Mouse (Mus musculus): ENCODE data around the gene Cd4.

- TF ChIP-seq CTCF (IDR thresholded peaks at IDR 0.05; ENCODE audit: borderline replicate concordance, insufficient read depth, low read depth, low read length) = no peak
- no peak for TF ChIP-seq POLR2A (IDR thresholded peaks at IDR 0.05; ENCODE audit: borderline replicate concordance, insufficient read depth, low read length)
These were observed 31.7 kb downstream of the Cd4 start for GRCm38 (mm10) chr6:124856321-124856720.
